Mouse (Mus musculus) forebrain, embryonic 14.5 days (tissue): ENCODE measurements around the gene Atp1b3. TPM values are rescaled to one million over a fixed set of nuclear protein-coding genes. Genes with fewer than 3 reads are reported as not detected.
"Not testable (repeated sequence)": the region's sequence is repeated elsewhere in the genome, so short reads cannot be mapped to it uniquely, and the experiment has no call there.

Source experiments
- ATAC-seq: fragments of 200-750 bp; cut with Nextera tagmentation; 2 replicates; pipeline ENCODE4 v1.8.0; 2017; ENCODE audit warnings: mild to moderate bottlenecking, moderate library complexity
- DNase-seq: peaks from one replicate; pipeline ENCODE4 v3.0.0-alpha.2; 2015; ENCODE audit warnings: low spot score
- H3K27ac ChIP-seq: fragments of 300-500 bp; sonication (generic); 2 replicates; pipeline ENCODE4 v1.5.1; 2014; ENCODE audit warnings: low read depth, mild to moderate bottlenecking, control low read depth, low read length, moderate library complexity
- H3K27me3 ChIP-seq: fragments of 300-500 bp; sonication (generic); replicated peaks from 2 replicates; pipeline ENCODE4 v1.6.1; 2014; ENCODE audit warnings: low read length, control low read depth, mixed read lengths; ENCODE audit not compliant: control insufficient read depth, insufficient read depth
- H3K36me3 ChIP-seq: fragments of 300-500 bp; sonication (generic); 2 replicates; pipeline ENCODE4 v1.6.1; 2014; ENCODE audit warnings: low read length, control low read depth; ENCODE audit not compliant: control insufficient read depth, insufficient read depth
- H3K4me1 ChIP-seq: fragments of 300-500 bp; sonication (generic); 2 replicates; pipeline ENCODE4 v1.6.1; 2014; ENCODE audit warnings: antibody characterized with exemption, low read length, control low read depth; ENCODE audit not compliant: control insufficient read depth, insufficient read depth
- H3K4me2 ChIP-seq: fragments of 300-500 bp; sonication (generic); 2 replicates; pipeline ENCODE4 v1.6.1; 2014; ENCODE audit warnings: mild to moderate bottlenecking, control low read depth, low read length
- H3K4me3 ChIP-seq: fragments of 300-500 bp; sonication (generic); 2 replicates; pipeline ENCODE4 v1.5.1; 2014; ENCODE audit warnings: low read depth, low read length, control low read depth
- H3K9ac ChIP-seq: fragments of 300-500 bp; sonication (generic); 2 replicates; pipeline ENCODE4 v1.6.1; 2014; ENCODE audit warnings: mild to moderate bottlenecking, low read length, control low read depth, moderate library complexity
- H3K9me3 ChIP-seq: fragments of 300-500 bp; sonication (generic); replicated peaks from 2 replicates; pipeline ENCODE4 v1.6.1; 2016; ENCODE audit warnings: low read length, control low read depth, mixed read lengths; ENCODE audit not compliant: control insufficient read depth
- WGBS: fragments of 180-500 bp; shearing (Covaris S2); extraction: QIAGEN DNeasy Blood & Tissue Kit; methylation state at CpG from one replicate; pipeline ENCODE4 v1.1.7; 2014; 5-methylcytosine and 5-hydroxymethylcytosine counted together
- polyA plus RNA-seq: library from polyadenylated mRNA; unstranded; fragments of >200 nt; fragmentation: Nextera tagmentation; extraction: Ambion mirVana; gene quantifications from 2 replicates; pipeline ENCODE4 v1.2.1, GENCODE M21; 2014

Atp1b3 gene
- 143 and 163 TPM in 2 replicates for polyA plus RNA-seq

DNA sequence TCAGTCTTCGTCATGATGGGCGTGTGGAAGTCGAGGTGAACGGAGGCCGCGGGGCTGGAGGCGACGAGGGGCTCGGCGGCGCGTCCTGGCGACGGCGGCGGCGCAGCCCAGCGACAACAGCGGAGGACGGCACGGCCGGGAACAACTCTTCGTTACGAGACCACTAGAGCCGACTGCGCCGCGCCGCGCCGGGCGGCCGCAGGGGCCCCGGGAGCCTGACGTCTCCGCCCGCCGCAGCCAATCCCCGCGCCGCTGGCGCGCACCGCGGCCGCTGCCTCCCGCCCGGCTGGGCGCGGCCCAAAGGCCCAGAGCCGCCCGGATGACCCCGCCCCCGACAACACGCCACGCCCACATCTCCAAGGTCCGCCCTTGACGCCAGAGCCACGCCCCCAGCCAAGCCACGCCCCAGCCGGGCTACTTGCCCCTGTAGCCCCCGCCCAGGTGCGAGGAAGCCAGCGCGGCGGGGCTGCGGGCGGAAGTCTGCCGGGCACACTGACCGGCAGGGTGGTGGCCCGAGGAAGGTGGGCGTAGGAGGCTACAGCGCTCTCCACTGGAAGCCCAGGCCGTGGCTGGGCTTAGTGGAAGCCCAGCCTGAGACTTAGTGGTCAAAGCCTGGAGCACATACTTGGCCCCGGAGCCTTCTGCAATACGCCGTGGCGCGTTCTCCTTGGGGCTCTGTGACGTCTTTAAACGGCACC lies at the start of gene Atp1b3:
Gene Atp1b3 (minus strand): TSS at position 302 of the 698 bp plus-strand sequence.
- peak; percentile 95 for DNase-seq
- H3K36me3 ChIP-seq, result peaks cover 4% of the 10 kb centered on the region; the same call in 1 of the 2 replicates
- H3K4me3 ChIP-seq, result peak within 1 kb of the TSS; percentile 78
- peaks cover 18% of the 10 kb centered on the region for H3K4me1 ChIP-seq
- peak; percentile 98 for ATAC-seq
- WGBS, result under 1% methylated on average over 65 of the region's 81 CpGs
- H3K4me2 ChIP-seq, result peak within 1 kb of the TSS; percentile 66
- H3K27ac ChIP-seq, result peak within 1 kb of the TSS; percentile 91
- H3K9ac ChIP-seq, result peak within 1 kb of the TSS; percentile 93
- H3K27me3 ChIP-seq, result no peaks in the 10 kb centered on the region
- no peaks in the 10 kb centered on the region for H3K9me3 ChIP-seq

DNA sequence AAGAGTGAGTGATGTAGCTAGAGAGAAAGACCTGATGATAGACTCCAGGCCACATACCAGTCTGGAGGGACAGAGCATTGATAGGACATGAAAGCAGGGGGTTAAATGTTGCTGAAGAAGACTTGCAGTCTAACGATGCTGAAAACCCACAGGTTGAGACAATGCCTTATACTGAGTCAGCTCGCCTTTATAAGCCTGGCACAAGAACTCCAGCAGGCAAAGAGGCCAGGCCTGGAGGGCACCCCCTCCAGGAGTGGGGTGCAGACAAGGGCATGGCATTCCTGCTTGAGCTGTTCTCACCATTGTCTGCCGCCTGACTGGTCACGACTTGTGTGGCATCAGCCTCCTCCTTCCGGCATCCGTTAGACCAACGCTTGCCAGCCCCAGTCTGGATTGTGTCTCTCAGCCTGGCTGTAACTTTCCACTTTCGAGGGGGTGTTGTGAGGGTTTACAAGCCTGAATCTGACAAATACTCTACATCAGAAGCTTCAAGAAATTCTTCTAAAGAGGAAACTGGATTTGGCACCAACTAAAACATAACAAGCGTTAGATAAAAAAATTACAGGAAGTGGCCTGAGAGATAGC lies 48.7 kb upstream of the Atp1b3 start:
- 73% methylated on average over 9 of the region's 9 CpGs for WGBS

GRCm38 (mm10) chr9:96404312-96404711 lies 40.1 kb upstream of the Atp1b3 start:
- Histone ChIP-seq H3K36me3 (no peaks in the 10 kb centered on the region), H3K9me3 (no peaks in the 10 kb centered on the region), H3K4me2 (no peak overlapping the region), H3K4me3 (no peak overlapping the region), H3K27me3 (no peaks in the 10 kb centered on the region), H3K4me1 (no peaks in the 10 kb centered on the region), H3K9ac (no peak overlapping the region), H3K27ac (no peak overlapping the region)
- DNase-seq, result no peak
- ATAC-seq, result no peak
- 93% methylated on average over 3 of the region's 3 CpGs for WGBS

More for the DNA sequence above, 48.7 kb upstream of the Atp1b3 start:
- Histone ChIP-seq H3K9me3 (no peaks in the 10 kb centered on the region), H3K36me3 (no peaks in the 10 kb centered on the region), H3K4me3 (no peak overlapping the region), H3K9ac (no peak overlapping the region), H3K4me1 (no peaks in the 10 kb centered on the region), H3K27me3 (no peaks in the 10 kb centered on the region), H3K4me2 (no peak overlapping the region), H3K27ac (no peak overlapping the region)
- no peak for ATAC-seq
- DNase-seq, result no peak

DNA sequence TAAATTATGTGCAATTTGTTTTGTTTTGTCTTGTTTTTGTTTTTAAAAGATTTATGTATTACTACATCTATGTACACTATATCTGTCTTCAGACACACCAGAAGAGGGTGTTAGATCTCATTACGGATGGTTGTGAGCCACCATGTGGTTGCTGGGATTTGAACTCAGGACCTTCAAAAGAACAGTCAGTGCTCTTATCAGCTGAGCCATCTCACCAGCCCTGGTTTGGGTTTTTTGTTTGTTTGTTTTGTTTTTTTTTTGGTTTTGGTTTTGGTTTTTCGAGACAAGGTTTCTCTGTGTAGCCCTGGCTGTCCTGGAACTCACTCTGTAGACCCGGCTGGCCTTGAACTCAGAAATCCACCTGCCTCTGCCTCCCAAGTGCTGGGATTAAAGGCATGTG lies 35.7 kb upstream of the Atp1b3 start:
- DNase-seq, ATAC-seq, H3K27ac ChIP-seq, H3K36me3 ChIP-seq, H3K4me1 ChIP-seq, H3K4me2 ChIP-seq, H3K4me3 ChIP-seq, H3K9me3 ChIP-seq, H3K27me3 ChIP-seq, H3K9ac ChIP-seq: not testable (repeated sequence)
- 92% methylated on average over 3 of the region's 3 CpGs for WGBS

DNA sequence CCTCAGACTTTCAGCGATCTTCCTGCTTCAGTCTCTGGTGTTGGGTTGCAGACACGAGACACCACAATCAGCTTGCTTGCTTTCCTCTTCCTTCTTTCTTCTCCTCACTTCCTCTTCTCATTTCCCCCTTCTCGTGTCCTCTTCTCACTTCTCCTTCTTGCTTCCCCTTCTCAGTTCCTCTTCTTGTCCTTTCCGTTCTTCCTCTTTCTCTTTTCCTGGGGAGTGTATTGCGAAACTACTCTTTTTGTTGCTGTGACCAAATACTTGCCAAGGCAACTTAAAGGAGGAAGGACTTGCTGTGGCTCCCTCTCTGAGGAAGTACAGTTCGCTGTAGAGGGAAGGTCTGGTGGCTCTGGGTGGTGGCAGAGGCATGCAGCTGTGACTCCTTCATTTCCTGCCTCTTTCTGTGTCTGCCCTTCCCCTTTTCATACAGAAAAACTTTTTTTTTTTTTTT lies 35.2 kb upstream of the Atp1b3 start:
- H3K4me2 ChIP-seq, result no peak overlapping the region
- H3K9me3 ChIP-seq, result no peaks in the 10 kb centered on the region
- H3K27ac ChIP-seq, result no peak overlapping the region
- H3K27me3 ChIP-seq, result no peaks in the 10 kb centered on the region
- whole genome bisulfite sequencing, result 75% methylated on average over 6 of the region's 6 CpGs
- H3K4me1 ChIP-seq, result 0 out of 2 replicates have a peak, but pooled peaks cover 3% of the 10 kb centered on the region
- no peak for DNase-seq
- no peak for ATAC-seq
- no peak overlapping the region for H3K9ac ChIP-seq
- no peak overlapping the region for H3K4me3 ChIP-seq
- H3K36me3 ChIP-seq, result no peaks in the 10 kb centered on the region

- Histone ChIP-seq H3K27ac (no peak overlapping the region), H3K4me3 (no peak overlapping the region), H3K9ac (no peak overlapping the region), H3K9me3 (no peaks in the 10 kb centered on the region), H3K27me3 (no peaks in the 10 kb centered on the region), H3K36me3 (no peaks in the 10 kb centered on the region), H3K4me2 (no peak overlapping the region), H3K4me1 (0 out of 2 replicates have a peak, but pooled peaks cover 3% of the 10 kb centered on the region)
- DNase-seq, result no peak
- WGBS, result 23% methylated on average over 4 of the region's 4 CpGs
- no peak for ATAC-seq
Observed at GRCm38 (mm10) chr9:96398614-96399013, 34.4 kb upstream of the Atp1b3 start.

DNA sequence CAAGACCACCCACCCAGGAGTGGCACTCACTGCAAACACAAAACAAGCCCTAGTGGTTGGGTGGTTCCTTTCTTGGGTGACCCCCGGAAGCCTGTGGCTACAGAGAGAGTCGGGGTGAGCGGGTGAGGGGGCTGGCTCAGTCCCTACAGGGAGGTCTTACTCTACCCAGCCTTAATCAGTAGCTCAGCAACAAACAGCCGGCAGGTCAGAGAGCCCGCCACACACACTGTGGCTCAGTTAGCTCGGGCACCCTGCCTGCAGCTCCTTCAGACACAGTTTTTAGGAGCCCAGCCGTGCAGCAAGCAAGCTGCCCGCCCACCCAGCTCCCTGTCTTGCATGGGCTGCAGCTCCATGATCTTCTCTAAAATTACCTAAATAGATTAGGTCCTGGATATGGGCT lies 33.9 kb upstream of the Atp1b3 start:
- ATAC-seq (0 out of 2 replicates have a peak, but pooled peaks have one; percentile 15), DNase-seq (peak; percentile 14)
- no peak overlapping the region for H3K4me3 ChIP-seq
- H3K36me3 ChIP-seq, result no peaks in the 10 kb centered on the region
- H3K27me3 ChIP-seq, result no peaks in the 10 kb centered on the region
- no peak overlapping the region for H3K4me2 ChIP-seq
- H3K9me3 ChIP-seq, result no peaks in the 10 kb centered on the region
- H3K9ac ChIP-seq, result no peak overlapping the region
- 20% methylated on average over 8 of the region's 8 CpGs for WGBS
- no peak overlapping the region for H3K27ac ChIP-seq
- 0 out of 2 replicates have a peak, but pooled peaks cover 3% of the 10 kb centered on the region for H3K4me1 ChIP-seq

DNA sequence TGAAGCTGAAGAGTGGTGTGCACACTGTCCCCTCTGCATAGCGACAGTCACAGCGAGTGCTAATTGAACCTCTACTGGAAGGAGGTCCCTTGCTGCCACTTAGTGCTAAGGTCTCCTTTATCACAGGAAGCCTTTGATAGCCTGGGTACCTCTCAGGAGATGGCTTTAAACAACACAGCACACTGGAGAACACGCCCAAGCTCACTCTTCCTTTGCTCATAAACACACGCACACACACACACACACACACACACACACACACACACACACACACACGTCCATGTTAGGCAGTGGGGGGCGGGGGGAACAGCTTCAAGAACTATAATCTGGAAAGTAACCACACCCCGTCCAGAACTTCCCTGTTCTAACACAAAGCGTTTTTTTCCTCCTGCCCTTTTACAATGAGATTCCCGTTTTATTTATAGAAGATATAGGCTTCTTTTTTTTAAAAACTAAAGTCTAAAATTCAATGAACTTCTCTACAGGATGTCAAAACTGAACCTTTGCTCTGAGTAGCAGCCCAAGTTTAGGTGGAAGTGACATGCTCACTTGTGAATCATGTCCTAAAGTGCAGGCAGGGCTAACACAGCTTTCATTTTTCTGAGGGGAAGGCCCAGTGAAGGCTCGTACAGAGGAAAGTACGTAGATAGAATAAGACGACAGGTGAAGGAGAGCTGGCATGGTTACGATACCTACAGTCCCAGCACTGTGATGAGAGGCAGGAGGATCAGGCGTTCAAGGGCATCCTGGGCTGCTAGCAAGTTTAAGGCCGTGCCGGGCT lies 30.9 kb upstream of the Atp1b3 start:
- Histone ChIP-seq H3K4me2 (no peak overlapping the region), H3K4me3 (no peak overlapping the region), H3K4me1 (0 out of 2 replicates have a peak, but pooled peaks cover 3% of the 10 kb centered on the region), H3K9ac (no peak overlapping the region), H3K36me3 (no peaks in the 10 kb centered on the region), H3K9me3 (no peaks in the 10 kb centered on the region), H3K27me3 (no peaks in the 10 kb centered on the region), H3K27ac (no peak overlapping the region)
- 73% methylated on average over 16 of the region's 16 CpGs for WGBS
- no peak for DNase-seq
- ATAC-seq, result no peak
